ENCODE assay signal across 17 mouse cellular contexts in genomic region chr16:21636156-21636853, GRCm38 (mm10). TPM values are rescaled to one million over a fixed set of nuclear protein-coding genes. Genes with fewer than 3 reads are reported as not detected.
DNase-seq lines count a peak whose midpoint lies in the region; ATAC-seq and TF ChIP-seq lines count a peak whose summit lies in the region.
"Had no signal": no experiment of that assay in that cellular context is flagged by ENCODE, and none has a peak within 500 bp of the region (broad histone marks: within the 10 kb centered on the region; RNA-seq: fewer than 3 reads in every experiment).

No protein-coding gene starts in this region.

- no peaks in the 10 kb centered on the region for H3K9me3 ChIP-seq in lung, embryonic 14.5 days (ENCODE audit: low read depth, low read length)
- H3K9me3 ChIP-seq in heart, embryonic 10.5 days = no peaks in the 10 kb centered on the region
- H3K9me3 ChIP-seq: hindbrain, embryonic 15.5 days; liver, embryonic 12.5 days had no signal

- no peaks in the 10 kb centered on the region for H3K4me1 ChIP-seq in lung, embryonic 14.5 days (ENCODE audit: insufficient read depth)
- peaks cover 17% of the 10 kb centered on the region; the same call in 1 of the 2 replicates for H3K4me1 ChIP-seq in heart, embryonic 10.5 days
- H3K4me1 ChIP-seq: hindbrain, embryonic 15.5 days had no signal

- H3K9ac ChIP-seq in lung, embryonic 14.5 days = no peak overlapping the region
- H3K9ac ChIP-seq: hindbrain, embryonic 15.5 days; liver, embryonic 12.5 days had no signal

- DNase-seq in adrenal gland, adult (ENCODE audit: inconsistent age in 2 of 2, low spot score in 1 of 2) = peak; percentile 51 to 90
- DNase-seq in adrenal gland, adult 18-20 months (ENCODE audit: low spot score in 2 of 2) = no peak
- no peak for DNase-seq in lung, embryonic 14.5 days
- no peak for DNase-seq in lung, postnatal 36 days
- no peak for DNase-seq in heart, embryonic 10.5 days (ENCODE audit: low spot score)
- DNase-seq in lung, postnatal 4 days = peak; percentile 19 to 44
- no peak for DNase-seq in B cell, adult 2 months
- DNase-seq in neural tube, embryonic 10.5 days (ENCODE audit: extremely low spot score, low spot score) = no peak
- DNase-seq: gastrocnemius, postnatal 25 days; kidney, adult 18-20 months; kidney, postnatal 4 days; thymus, postnatal 4 days had no signal

- no peak overlapping the region for H3K4me2 ChIP-seq in lung, embryonic 14.5 days
- H3K4me2 ChIP-seq: hindbrain, embryonic 15.5 days; liver, embryonic 12.5 days had no signal

- H3K4me3 ChIP-seq in lung, embryonic 14.5 days (ENCODE audit: low read depth, low read length) = no peak overlapping the region
- no peak overlapping the region for H3K4me3 ChIP-seq in heart, embryonic 10.5 days
- H3K4me3 ChIP-seq: hindbrain, embryonic 15.5 days; liver, embryonic 12.5 days; myocyte had no signal

- H3K27me3 ChIP-seq in lung, embryonic 14.5 days (ENCODE audit: insufficient read depth, low read length) = no peaks in the 10 kb centered on the region
- no peaks in the 10 kb centered on the region for H3K27me3 ChIP-seq in heart, embryonic 10.5 days (ENCODE audit: insufficient read depth, poor library complexity, severe bottlenecking)
- H3K27me3 ChIP-seq: hindbrain, embryonic 15.5 days; liver, embryonic 12.5 days had no signal

- no peak for TF ChIP-seq CTCF in lung, embryonic 14.5 days (IDR thresholded peaks at IDR 0.05; ENCODE audit: low read depth)

- no peaks in the 10 kb centered on the region for H3K36me3 ChIP-seq in lung, embryonic 14.5 days (ENCODE audit: insufficient read depth)
- 0 out of 2 replicates have a peak, but pooled peaks cover 2% of the 10 kb centered on the region for H3K36me3 ChIP-seq in heart, embryonic 10.5 days
- H3K36me3 ChIP-seq: hindbrain, embryonic 15.5 days; liver, embryonic 12.5 days had no signal

- no peak for ATAC-seq in lung, embryonic 14.5 days (ENCODE audit: insufficient read depth)
- ATAC-seq: forebrain, embryonic 14.5 days; liver, embryonic 12.5 days had no signal

- 70% methylated on average over 5 of the region's 5 CpGs for WGBS in lung, embryonic 14.5 days
- WGBS in heart, embryonic 10.5 days = 75% methylated on average over 5 of the region's 5 CpGs

- H3K27ac ChIP-seq in lung, embryonic 14.5 days (ENCODE audit: low read depth) = peak overlapping the region; percentile 25; the same call in 1 of the 2 replicates
- peak overlapping the region; percentile 10; the same call in 1 of the 2 replicates for H3K27ac ChIP-seq in heart, embryonic 10.5 days
- H3K27ac ChIP-seq: liver, embryonic 12.5 days; stomach, postnatal 0 days had no signal

RNA-seq across cellular contexts. Expression of gene 2510009E07Rik, which starts 58.2 kb away (rescaled TPM):
- 10 to 100 TPM; 15.9 to 16.5 TPM for total RNA-seq in adrenal gland, adult 18-20 months (2021)
- polyA plus RNA-seq in lung, embryonic 14.5 days (2014; fragmentation: Nextera tagmentation; extraction: Ambion mirVana) = 19.7 and 22.2 TPM in 2 replicates
- 14.5 and 19.7 TPM in 2 replicates for polyA plus RNA-seq in heart, embryonic 10.5 days (2016; fragmentation: Nextera tagmentation; extraction: Ambion mirVana)

Comparison
In these comparisons a context has a peak if more than half of its experiments do, and no peak if none do; other contexts are left out.
1. DNase-seq: peak in adrenal gland, adult (2 of 2) and lung, postnatal 4 days (2 of 2); none in adrenal gland, adult 18-20 months (0 of 2), lung, embryonic 14.5 days (single experiment), lung, postnatal 36 days (single experiment), heart, embryonic 10.5 days (single experiment), B cell, adult 2 months (0 of 2) and neural tube, embryonic 10.5 days (single experiment).